Mouse (Mus musculus) kidney, embryonic 16.5 days (tissue): Measurements from ENCODE around the gene Raet1e. TPM values are rescaled to one million over a fixed set of nuclear protein-coding genes. Genes with fewer than 3 reads are reported as not detected.
"Not testable (repeated sequence)": the region's sequence is repeated elsewhere in the genome, so short reads cannot be mapped to it uniquely, and the experiment has no call there.

Experiments used
- ATAC-seq: fragments of 200-750 bp; cut with Nextera tagmentation; 2 replicates; pipeline ENCODE4 v1.8.0; 2017; ENCODE audit warnings: moderate TSS enrichment; ENCODE audit not compliant: low FRiP score, low TSS enrichment
- H3K27ac ChIP-seq: fragments of 300-500 bp; sonication (generic); 2 replicates; pipeline ENCODE4 v1.5.1; 2014; ENCODE audit warnings: low read length
- H3K27me3 ChIP-seq: fragments of 300-500 bp; sonication (generic); 2 replicates; pipeline ENCODE4 v1.6.1; 2014; ENCODE audit warnings: low read length, control low read depth, mixed read lengths; ENCODE audit not compliant: insufficient read depth
- H3K36me3 ChIP-seq: fragments of 300-500 bp; sonication (generic); 2 replicates; pipeline ENCODE4 v1.6.1; 2014; ENCODE audit warnings: low read length, control low read depth, mixed read lengths; ENCODE audit not compliant: insufficient read depth
- H3K4me1 ChIP-seq: fragments of 300-500 bp; sonication (generic); 2 replicates; pipeline ENCODE4 v1.6.1; 2014; ENCODE audit warnings: low read length, control low read depth, mixed read lengths; ENCODE audit not compliant: insufficient read depth
- H3K4me2 ChIP-seq: fragments of 300-500 bp; sonication (generic); replicated peaks from 2 replicates; pipeline ENCODE4 v1.6.1; 2014; ENCODE audit warnings: low read depth, low read length
- H3K4me3 ChIP-seq: fragments of 300-500 bp; sonication (generic); 2 replicates; pipeline ENCODE4 v1.5.1; 2014; ENCODE audit warnings: mild to moderate bottlenecking, low read length
- H3K9ac ChIP-seq: fragments of 300-500 bp; sonication (generic); replicated peaks from 2 replicates; pipeline ENCODE4 v1.6.1; 2014; ENCODE audit warnings: low read length
- H3K9me3 ChIP-seq: fragments of 300-500 bp; sonication (generic); 2 replicates; pipeline ENCODE4 v1.6.1; 2016; ENCODE audit warnings: low read length, control low read depth
- WGBS: fragments of 180-500 bp; shearing (Covaris S2); extraction: QIAGEN DNeasy Blood & Tissue Kit; methylation state at CpG from one replicate; pipeline ENCODE4 v1.1.7; 2014; 5-methylcytosine and 5-hydroxymethylcytosine counted together
- polyA plus RNA-seq: library from polyadenylated mRNA; unstranded; fragments of >200 nt; fragmentation: Nextera tagmentation; extraction: Ambion mirVana; gene quantifications from 2 replicates; pipeline ENCODE4 v1.2.1, GENCODE M21; 2015

Gene Raet1e
- polyA plus RNA-seq = 12.5 and 13.1 TPM in 2 replicates

- H3K9me3 ChIP-seq, H3K36me3 ChIP-seq, H3K27ac ChIP-seq, H3K4me1 ChIP-seq: not testable (repeated sequence)
- peak within 1 kb of the TSS; percentile 14; the same call in 1 of the 2 replicates for H3K9ac ChIP-seq
- H3K27me3 ChIP-seq = peaks cover 51% of the 10 kb centered on the region
- ATAC-seq = peak; percentile 88
- peak within 1 kb of the TSS; percentile 48 for H3K4me3 ChIP-seq
- under 1% methylated on average over 35 of the region's 48 CpGs for WGBS
- H3K4me2 ChIP-seq = peak within 1 kb of the TSS; percentile 57
Measured at GRCm38 (mm10) chr10:22158310-22158999, at the start of gene Raet1e, which contains the start of gene H60b. TSS of gene Raet1e (plus strand) at chr10:22158569. TSS of gene H60b (plus strand) at chr10:22158586.

GRCm38 (mm10) chr10:22140665-22141280, 17.6 kb upstream of the Raet1e start:
- Histone ChIP-seq H3K9me3 (no peaks in the 10 kb centered on the region), H3K4me2 (peak overlapping the region; percentile 69), H3K27ac (no peak overlapping the region), H3K4me1 (no peaks in the 10 kb centered on the region), H3K4me3 (peak overlapping the region; percentile 46), H3K9ac (peak overlapping the region; percentile 65), H3K27me3 (no peaks in the 10 kb centered on the region), H3K36me3 (no peaks in the 10 kb centered on the region)
- WGBS = 1% methylated on average over 19 of the region's 19 CpGs
- peak; percentile 81 for ATAC-seq

GRCm38 (mm10) chr10:22142194-22142593, 16.2 kb upstream of the Raet1e start:
- not testable (repeated sequence) for H3K36me3 ChIP-seq, H3K27me3 ChIP-seq, H3K4me3 ChIP-seq, H3K9me3 ChIP-seq, ATAC-seq, H3K4me1 ChIP-seq, H3K4me2 ChIP-seq, H3K9ac ChIP-seq, H3K27ac ChIP-seq
- 87% methylated on average over 1 of the region's 1 CpGs for WGBS

- no peaks in the 10 kb centered on the region for H3K9me3 ChIP-seq
- no peak for ATAC-seq
- H3K4me2 ChIP-seq = no peak overlapping the region
- H3K27ac ChIP-seq = no peak overlapping the region
- H3K36me3 ChIP-seq = no peaks in the 10 kb centered on the region
- H3K27me3 ChIP-seq = no peaks in the 10 kb centered on the region
- no peak overlapping the region for H3K9ac ChIP-seq
- WGBS = 79% methylated on average over 5 of the region's 5 CpGs
- no peak overlapping the region for H3K4me3 ChIP-seq
- H3K4me1 ChIP-seq = no peaks in the 10 kb centered on the region
Measured at GRCm38 (mm10) chr10:22142926-22143325, 15.4 kb upstream of the Raet1e start.

GRCm38 (mm10) chr10:22148441-22149072, 9.8 kb upstream of the Raet1e start:
- Histone ChIP-seq H3K27ac (peak overlapping the region; percentile 76), H3K27me3 (peaks cover 18% of the 10 kb centered on the region), H3K9me3 (no peaks in the 10 kb centered on the region), H3K4me1 (peaks cover 9% of the 10 kb centered on the region), H3K9ac (peak overlapping the region; percentile 87), H3K4me2 (peak overlapping the region; percentile 99), H3K4me3 (peak overlapping the region; percentile 75), H3K36me3 (no peaks in the 10 kb centered on the region)
- WGBS = 0% methylated on average over 48 of the region's 50 CpGs
- ATAC-seq = peak; percentile 94

GRCm38 (mm10) chr10:22149073-22149690, 9.2 kb upstream of the Raet1e start, which contains the start of gene E030030I06Rik:
TSS of gene E030030I06Rik (minus strand) at chr10:22149270.
- H3K4me1 ChIP-seq = peaks cover 9% of the 10 kb centered on the region
- peak within 1 kb of the TSS; percentile 76 for H3K27ac ChIP-seq
- peak within 1 kb of the TSS; percentile 75 for H3K4me3 ChIP-seq
- peak within 1 kb of the TSS; percentile 99 for H3K4me2 ChIP-seq
- no peaks in the 10 kb centered on the region for H3K36me3 ChIP-seq
- no peaks in the 10 kb centered on the region for H3K9me3 ChIP-seq
- H3K27me3 ChIP-seq = peaks cover 21% of the 10 kb centered on the region
- ATAC-seq = peak; percentile 39
- H3K9ac ChIP-seq = peak within 1 kb of the TSS; percentile 87
- 0% methylated on average over 37 of the region's 37 CpGs for WGBS

DNA sequence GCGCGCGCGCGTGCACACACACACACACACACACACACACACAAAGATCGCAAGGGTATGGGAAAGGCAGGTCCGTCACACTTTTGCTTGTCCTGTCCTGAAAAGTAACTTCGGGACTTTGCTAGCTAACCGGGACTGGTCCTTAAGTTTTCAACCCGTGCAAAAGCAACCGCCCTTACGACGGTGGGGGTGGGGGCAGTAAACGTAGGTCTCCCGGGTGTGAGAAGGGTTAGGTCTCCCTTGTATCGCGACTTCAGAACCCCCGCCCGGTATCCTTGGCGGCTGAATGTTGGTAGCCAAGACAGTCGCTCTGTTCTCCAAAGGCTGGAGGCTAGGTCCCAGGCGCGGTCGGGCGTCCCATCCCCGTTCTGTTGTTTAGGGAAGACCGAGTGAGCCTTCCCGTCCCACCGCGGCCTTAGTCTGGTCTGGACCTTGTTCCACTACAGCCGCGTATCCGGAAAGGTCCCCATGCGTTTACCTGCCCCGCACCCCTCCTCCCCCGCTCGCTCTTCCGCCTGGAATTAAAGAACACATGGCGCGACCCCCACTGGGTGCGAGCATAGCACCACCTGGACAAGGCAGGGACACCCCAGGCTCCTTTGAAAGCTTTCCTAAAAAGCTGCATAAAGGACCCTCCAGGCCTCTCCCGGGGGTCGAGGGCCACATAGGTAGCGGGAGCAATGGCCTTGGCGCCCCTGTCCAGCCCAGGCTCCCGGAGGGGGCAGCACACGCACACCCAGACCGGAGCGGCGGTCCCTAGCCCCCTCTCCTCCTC, 8.5 kb upstream of the Raet1e start:
- H3K36me3 ChIP-seq = no peaks in the 10 kb centered on the region
- H3K4me1 ChIP-seq = peaks cover 9% of the 10 kb centered on the region
- H3K4me3 ChIP-seq = peak overlapping the region; percentile 75
- no peaks in the 10 kb centered on the region for H3K9me3 ChIP-seq
- H3K27me3 ChIP-seq = peaks cover 23% of the 10 kb centered on the region
- under 1% methylated on average over 50 of the region's 50 CpGs for WGBS
- H3K9ac ChIP-seq = peak overlapping the region; percentile 87
- H3K27ac ChIP-seq = no peak overlapping the region
- ATAC-seq = peak; percentile 33; the same call in 1 of the 2 replicates
- peak overlapping the region; percentile 99 for H3K4me2 ChIP-seq

GRCm38 (mm10) chr10:22150593-22150992, 7.8 kb upstream of the Raet1e start:
- Histone ChIP-seq H3K4me1 (peaks cover 9% of the 10 kb centered on the region), H3K4me3 (peak overlapping the region; percentile 75), H3K9ac (no peak overlapping the region), H3K36me3 (no peaks in the 10 kb centered on the region), H3K9me3 (no peaks in the 10 kb centered on the region), H3K27ac (no peak overlapping the region), H3K27me3 (peaks cover 29% of the 10 kb centered on the region), H3K4me2 (peak overlapping the region; percentile 99)
- WGBS = under 1% methylated on average over 27 of the region's 27 CpGs
- no peak for ATAC-seq
